Mouse (Mus musculus): ENCODE measurements around the gene Snx30. TPM values are rescaled to one million over a fixed set of nuclear protein-coding genes. Genes with fewer than 3 reads are reported as not detected.

The Snx30 gene
- 7.3 and 8.6 TPM in 2 replicates for polyA plus RNA-seq (2015; fragmentation: Nextera tagmentation; extraction: Ambion mirVana)

GRCm38 (mm10) chr4:59805181-59805967 lies at the start of gene Snx30:
TSS of gene Snx30 (plus strand) at chr4:59805840.
- 3% methylated on average over 44 of the region's 45 CpGs for WGBS
- H3K9ac ChIP-seq: peak within 1 kb of the TSS; percentile 87
- H3K27me3 ChIP-seq (replicated peaks): no peaks in the 10 kb centered on the region
- ATAC-seq (ENCODE audit: insufficient read depth, low FRiP score, low read depth): peak; percentile 91
- 0 out of 2 replicates have a peak, but pooled peaks cover 4% of the 10 kb centered on the region for H3K4me1 ChIP-seq
- no peaks in the 10 kb centered on the region for H3K36me3 ChIP-seq
- peak within 1 kb of the TSS; percentile 59 for H3K4me3 ChIP-seq (replicated peaks)
- H3K4me2 ChIP-seq: peak within 1 kb of the TSS; percentile 96
- H3K27ac ChIP-seq: peak within 1 kb of the TSS; percentile 85
- H3K9me3 ChIP-seq: no peaks in the 10 kb centered on the region

GRCm38 (mm10) chr4:59756332-59757082 lies 49.1 kb upstream of the Snx30 start:
- H3K9ac ChIP-seq: no peak overlapping the region
- H3K27me3 ChIP-seq (replicated peaks): no peaks in the 10 kb centered on the region
- H3K4me3 ChIP-seq (replicated peaks): no peak overlapping the region
- WGBS: 73% methylated on average over 9 of the region's 9 CpGs
- H3K27ac ChIP-seq: no peak overlapping the region
- ATAC-seq (ENCODE audit: insufficient read depth, low FRiP score, low read depth): no peak
- H3K4me2 ChIP-seq: no peak overlapping the region
- 0 out of 2 replicates have a peak, but pooled peaks cover 4% of the 10 kb centered on the region for H3K4me1 ChIP-seq
- H3K9me3 ChIP-seq: no peaks in the 10 kb centered on the region
- H3K36me3 ChIP-seq: peaks cover 6% of the 10 kb centered on the region; the same call in 1 of the 2 replicates

GRCm38 (mm10) chr4:59757452-59758435 lies 47.9 kb upstream of the Snx30 start:
- H3K4me1 ChIP-seq: 0 out of 2 replicates have a peak, but pooled peaks cover 4% of the 10 kb centered on the region
- H3K9ac ChIP-seq: no peak overlapping the region
- 74% methylated on average over 12 of the region's 12 CpGs for WGBS
- peaks cover 2% of the 10 kb centered on the region; the same call in 1 of the 2 replicates for H3K36me3 ChIP-seq
- ATAC-seq (ENCODE audit: insufficient read depth, low FRiP score, low read depth): no peak
- no peaks in the 10 kb centered on the region for H3K9me3 ChIP-seq
- H3K27me3 ChIP-seq (replicated peaks): no peaks in the 10 kb centered on the region
- no peak overlapping the region for H3K4me3 ChIP-seq (replicated peaks)
- no peak overlapping the region for H3K4me2 ChIP-seq
- no peak overlapping the region for H3K27ac ChIP-seq

- no peak overlapping the region for H3K9ac ChIP-seq
- H3K27me3 ChIP-seq (replicated peaks): no peaks in the 10 kb centered on the region
- H3K36me3 ChIP-seq: no peaks in the 10 kb centered on the region
- no peak for ATAC-seq (ENCODE audit: insufficient read depth, low FRiP score, low read depth)
- H3K4me2 ChIP-seq: no peak overlapping the region
- WGBS: 71% methylated on average over 4 of the region's 4 CpGs
- H3K27ac ChIP-seq: no peak overlapping the region
- H3K9me3 ChIP-seq: no peaks in the 10 kb centered on the region
- peaks cover 8% of the 10 kb centered on the region for H3K4me1 ChIP-seq
- no peak overlapping the region for H3K4me3 ChIP-seq (replicated peaks)
Observed at GRCm38 (mm10) chr4:59760016-59760415, 45.6 kb upstream of the Snx30 start.

- Histone ChIP-seq H3K4me2 (no peak overlapping the region), H3K9ac (no peak overlapping the region), H3K36me3 (no peaks in the 10 kb centered on the region), H3K4me1 (peaks cover 10% of the 10 kb centered on the region), H3K4me3 (replicated peaks) (no peak overlapping the region), H3K27ac (no peak overlapping the region), H3K27me3 (replicated peaks) (no peaks in the 10 kb centered on the region), H3K9me3 (no peaks in the 10 kb centered on the region)
- WGBS: 48% methylated on average over 10 of the region's 10 CpGs
- ATAC-seq (ENCODE audit: insufficient read depth, low FRiP score, low read depth): no peak
Observed at GRCm38 (mm10) chr4:59760636-59761364, 44.8 kb upstream of the Snx30 start.

GRCm38 (mm10) chr4:59761365-59761729 lies 44.3 kb upstream of the Snx30 start:
- Histone ChIP-seq H3K4me2 (no peak overlapping the region), H3K27ac (no peak overlapping the region), H3K9ac (no peak overlapping the region), H3K4me3 (replicated peaks) (no peak overlapping the region), H3K27me3 (replicated peaks) (no peaks in the 10 kb centered on the region), H3K9me3 (no peaks in the 10 kb centered on the region), H3K4me1 (peaks cover 10% of the 10 kb centered on the region), H3K36me3 (no peaks in the 10 kb centered on the region)
- no peak for ATAC-seq (ENCODE audit: insufficient read depth, low FRiP score, low read depth)
- WGBS: 75% methylated on average over 4 of the region's 4 CpGs

GRCm38 (mm10) chr4:59764950-59765349 lies 40.7 kb upstream of the Snx30 start:
- no peak for ATAC-seq (ENCODE audit: insufficient read depth, low FRiP score, low read depth)
- H3K4me3 ChIP-seq (replicated peaks): no peak overlapping the region
- H3K36me3 ChIP-seq: peaks cover under 1% of the 10 kb centered on the region; the same call in 1 of the 2 replicates
- WGBS: 58% methylated on average over 7 of the region's 7 CpGs
- H3K27me3 ChIP-seq (replicated peaks): no peaks in the 10 kb centered on the region
- peak overlapping the region; percentile 73 for H3K27ac ChIP-seq
- H3K4me2 ChIP-seq: peak overlapping the region; percentile 20; the same call in 1 of the 2 replicates
- no peaks in the 10 kb centered on the region for H3K9me3 ChIP-seq
- H3K9ac ChIP-seq: no peak overlapping the region
- H3K4me1 ChIP-seq: peaks cover 10% of the 10 kb centered on the region

- Histone ChIP-seq H3K27me3 (replicated peaks) (no peaks in the 10 kb centered on the region), H3K4me2 (peak overlapping the region; percentile 20; the same call in 1 of the 2 replicates), H3K27ac (peak overlapping the region; percentile 73), H3K4me3 (replicated peaks) (no peak overlapping the region), H3K9ac (no peak overlapping the region), H3K4me1 (peaks cover 8% of the 10 kb centered on the region), H3K36me3 (peaks cover 6% of the 10 kb centered on the region), H3K9me3 (no peaks in the 10 kb centered on the region)
- WGBS: 22% methylated on average over 7 of the region's 7 CpGs
- ATAC-seq (ENCODE audit: insufficient read depth, low FRiP score, low read depth): peak; percentile 66; the same call in 1 of the 2 replicates
Observed at GRCm38 (mm10) chr4:59765385-59766005, 40.1 kb upstream of the Snx30 start.

- peaks cover 6% of the 10 kb centered on the region for H3K4me1 ChIP-seq
- H3K4me2 ChIP-seq: no peak overlapping the region
- H3K4me3 ChIP-seq (replicated peaks): no peak overlapping the region
- no peaks in the 10 kb centered on the region for H3K9me3 ChIP-seq
- H3K27me3 ChIP-seq (replicated peaks): no peaks in the 10 kb centered on the region
- H3K9ac ChIP-seq: no peak overlapping the region
- peaks cover 6% of the 10 kb centered on the region for H3K36me3 ChIP-seq
- no peak overlapping the region for H3K27ac ChIP-seq
- WGBS: 72% methylated on average over 2 of the region's 2 CpGs
- no peak for ATAC-seq (ENCODE audit: insufficient read depth, low FRiP score, low read depth)
Observed at GRCm38 (mm10) chr4:59767717-59768116, 37.9 kb upstream of the Snx30 start.

- no peaks in the 10 kb centered on the region for H3K27me3 ChIP-seq (replicated peaks)
- H3K4me1 ChIP-seq: no peaks in the 10 kb centered on the region
- no peak overlapping the region for H3K4me2 ChIP-seq
- H3K9me3 ChIP-seq: no peaks in the 10 kb centered on the region
- H3K4me3 ChIP-seq (replicated peaks): no peak overlapping the region
- ATAC-seq (ENCODE audit: insufficient read depth, low FRiP score, low read depth): no peak
- WGBS: 64% methylated on average over 17 of the region's 17 CpGs
- H3K9ac ChIP-seq: no peak overlapping the region
- no peak overlapping the region for H3K27ac ChIP-seq
- peaks cover 14% of the 10 kb centered on the region for H3K36me3 ChIP-seq
Observed at GRCm38 (mm10) chr4:59772171-59772879, 33.3 kb upstream of the Snx30 start.

Measured in stomach, embryonic 15.5 days (tissue).